Mouse (Mus musculus) neural tube, embryonic 12.5 days (tissue): ENCODE measurements around the gene Evi5l. TPM values are rescaled to one million over a fixed set of nuclear protein-coding genes. Genes with fewer than 3 reads are reported as not detected.

ENCODE experiments used
- polyA plus RNA-seq: library from polyadenylated mRNA; unstranded; fragments of >200 nt; fragmentation: Nextera tagmentation; extraction: Ambion mirVana; gene quantifications from 2 replicates; pipeline ENCODE4 v1.2.1, GENCODE M21; 2016

Gene Evi5l
- polyA plus RNA-seq, 1 experiment from 2014 or later, result 72.1 TPM

Other genes with a start within 250 kb of the Evi5l start
- not detected in 2 replicates for gene Cd209b, start 239.7 kb upstream of the Evi5l start, polyA plus RNA-seq
- 0.63 and 0.72 TPM in 2 replicates for gene Cd209c, start 211.8 kb upstream of the Evi5l start, polyA plus RNA-seq
- gene Cd209f, start 60.7 kb upstream of the Evi5l start, polyA plus RNA-seq, result not detected in 2 replicates
- not detected in 2 replicates for gene Cd209g, start 32.5 kb upstream of the Evi5l start, polyA plus RNA-seq
- gene Prr36, start 50.9 kb downstream of the Evi5l start, polyA plus RNA-seq, result 40.7 and 41.6 TPM in 2 replicates
- 0.05 and 0.08 TPM in 2 replicates for gene Lrrc8e, start 60.3 kb downstream of the Evi5l start, polyA plus RNA-seq
- gene Map2k7, start 72.2 kb downstream of the Evi5l start, polyA plus RNA-seq, result 43.4 and 50.9 TPM in 2 replicates
- 1.2 and 1.5 TPM in 2 replicates for gene Gm49320, start 72.3 kb downstream of the Evi5l start, polyA plus RNA-seq
- gene Tgfbr3l, start 81.6 kb downstream of the Evi5l start, polyA plus RNA-seq, result 5.4 and 8.1 TPM in 2 replicates
- 60.6 and 63.2 TPM in 2 replicates for gene Snapc2, start 86.5 kb downstream of the Evi5l start, polyA plus RNA-seq
- gene Ctxn1, start 92.7 kb downstream of the Evi5l start, polyA plus RNA-seq, result 209 and 218 TPM in 2 replicates
- 44.9 and 53.2 TPM in 2 replicates for gene Timm44, start 109.3 kb downstream of the Evi5l start, polyA plus RNA-seq
- gene Ccl25, start 158.6 kb downstream of the Evi5l start, polyA plus RNA-seq, result 21.2 and 22.8 TPM in 2 replicates
- gene Elavl1, start 158.8 kb downstream of the Evi5l start, polyA plus RNA-seq, result 222 and 233 TPM in 2 replicates